Comparison of ENCODE assay signal across 18 mouse cellular contexts in the genomic region with DNA sequence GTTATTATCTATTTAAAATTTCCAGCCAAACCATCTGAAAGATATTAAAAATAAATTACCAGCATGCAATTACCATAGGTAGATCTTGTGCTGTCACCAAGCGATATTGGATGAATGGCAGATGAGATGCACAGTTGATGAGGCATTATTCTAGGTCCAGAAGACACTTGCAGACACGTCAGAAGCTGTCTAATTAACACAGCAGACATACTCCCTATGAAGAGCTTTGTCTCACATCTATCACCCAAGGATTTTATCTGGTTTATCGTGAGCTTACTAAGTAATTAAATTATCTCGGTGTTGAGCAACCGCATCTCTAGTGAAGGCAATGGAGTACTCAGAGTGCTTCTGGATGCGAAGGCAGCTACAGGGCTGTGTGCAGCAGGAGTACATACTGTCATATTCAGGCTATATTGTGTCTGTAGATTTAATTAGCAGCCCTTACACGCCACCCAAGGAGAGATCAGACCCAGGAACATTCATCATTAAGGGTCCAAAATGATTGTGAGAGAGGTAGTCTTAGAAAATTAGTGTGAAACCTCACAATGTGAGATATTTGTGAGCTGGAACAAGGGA.
A peak's percentile ranks its signal among the peaks of the same experiment; 100 is the strongest.
DNase-seq lines count a peak whose midpoint lies in the region; ATAC-seq lines count a peak whose summit lies in the region.
"Had no signal": no experiment of that assay in that cellular context is flagged by ENCODE, and none has a peak within 500 bp of the region (broad histone marks: within the 10 kb centered on the region; RNA-seq: fewer than 3 reads in every experiment).

No protein-coding gene starts in this region.

- 69% methylated on average over 7 of the region's 7 CpGs for WGBS in midbrain, embryonic 14.5 days
- 81% methylated on average over 7 of the region's 7 CpGs for WGBS in midbrain, embryonic 11.5 days
- 71% methylated on average over 7 of the region's 7 CpGs for WGBS in forebrain, embryonic 12.5 days
- 46% methylated on average over 7 of the region's 7 CpGs for WGBS in forebrain, embryonic 15.5 days

- no peak overlapping the region for H3K9ac ChIP-seq in midbrain, embryonic 14.5 days (replicated peaks; ENCODE audit: low read length)
- no peak overlapping the region for H3K9ac ChIP-seq in midbrain, embryonic 11.5 days (ENCODE audit: low read length)
- H3K9ac ChIP-seq in forebrain, embryonic 12.5 days = no peak overlapping the region
- no peak overlapping the region for H3K9ac ChIP-seq in forebrain, embryonic 15.5 days (replicated peaks)
- H3K9ac ChIP-seq: heart, embryonic 13.5 days; hindbrain, embryonic 13.5 days; intestine, embryonic 15.5 days had no signal

- no peak overlapping the region for H3K4me3 ChIP-seq in midbrain, embryonic 14.5 days (replicated peaks; ENCODE audit: low read depth, low read length)
- no peak overlapping the region for H3K4me3 ChIP-seq in midbrain, embryonic 11.5 days (ENCODE audit: low read depth, low read length)
- no peak overlapping the region for H3K4me3 ChIP-seq in forebrain, embryonic 12.5 days (replicated peaks)
- no peak overlapping the region for H3K4me3 ChIP-seq in forebrain, embryonic 15.5 days
- H3K4me3 ChIP-seq: embryonic facial prominence, embryonic 10.5 days; heart, embryonic 13.5 days; hindbrain, embryonic 13.5 days; intestine, embryonic 15.5 days had no signal

- H3K4me2 ChIP-seq in midbrain, embryonic 14.5 days (ENCODE audit: low read length) = no peak overlapping the region
- H3K4me2 ChIP-seq in midbrain, embryonic 11.5 days = no peak overlapping the region
- no peak overlapping the region for H3K4me2 ChIP-seq in forebrain, embryonic 12.5 days
- no peak overlapping the region for H3K4me2 ChIP-seq in forebrain, embryonic 15.5 days (replicated peaks)
- H3K4me2 ChIP-seq: heart, embryonic 13.5 days; hindbrain, embryonic 13.5 days; intestine, embryonic 15.5 days had no signal

- H3K4me1 ChIP-seq in midbrain, embryonic 14.5 days (ENCODE audit: control insufficient read depth, insufficient read depth, low read length) = no peaks in the 10 kb centered on the region
- no peaks in the 10 kb centered on the region for H3K4me1 ChIP-seq in midbrain, embryonic 11.5 days (ENCODE audit: control insufficient read depth, insufficient read depth, low read length)
- no peaks in the 10 kb centered on the region for H3K4me1 ChIP-seq in forebrain, embryonic 12.5 days
- no peaks in the 10 kb centered on the region for H3K4me1 ChIP-seq in forebrain, embryonic 15.5 days
- H3K4me1 ChIP-seq: heart, embryonic 13.5 days; hindbrain, embryonic 13.5 days; intestine, embryonic 15.5 days had no signal

- no peak for ATAC-seq in midbrain, embryonic 14.5 days (ENCODE audit: low FRiP score, low TSS enrichment)
- no peak for ATAC-seq in midbrain, embryonic 11.5 days (ENCODE audit: low FRiP score)
- ATAC-seq in forebrain, embryonic 12.5 days (ENCODE audit: low FRiP score) = peak; percentile 56
- peak; percentile 67 for ATAC-seq in forebrain, embryonic 15.5 days (replicated peaks)
- ATAC-seq in megakaryocyte, adult 5-6 weeks (ENCODE audit: poor library complexity, severe bottlenecking) = no peak
- ATAC-seq: intestine, embryonic 15.5 days had no signal

- H3K27me3 ChIP-seq in midbrain, embryonic 14.5 days (ENCODE audit: control insufficient read depth, insufficient read depth, low read length) = no peaks in the 10 kb centered on the region
- H3K27me3 ChIP-seq in midbrain, embryonic 11.5 days (ENCODE audit: control insufficient read depth, insufficient read depth, low read length) = no peaks in the 10 kb centered on the region
- no peaks in the 10 kb centered on the region for H3K27me3 ChIP-seq in forebrain, embryonic 12.5 days
- H3K27me3 ChIP-seq in forebrain, embryonic 15.5 days = no peaks in the 10 kb centered on the region
- H3K27me3 ChIP-seq: heart, embryonic 13.5 days; hindbrain, embryonic 13.5 days; intestine, embryonic 15.5 days had no signal

- no peaks in the 10 kb centered on the region for H3K9me3 ChIP-seq in midbrain, embryonic 14.5 days (ENCODE audit: control insufficient read depth, low read length)
- no peaks in the 10 kb centered on the region for H3K9me3 ChIP-seq in midbrain, embryonic 11.5 days (ENCODE audit: control insufficient read depth, low read length)
- H3K9me3 ChIP-seq in forebrain, embryonic 12.5 days = no peaks in the 10 kb centered on the region
- no peaks in the 10 kb centered on the region for H3K9me3 ChIP-seq in forebrain, embryonic 15.5 days
- H3K9me3 ChIP-seq: embryonic facial prominence, embryonic 10.5 days; heart, embryonic 13.5 days; hindbrain, embryonic 13.5 days; intestine, embryonic 15.5 days had no signal

- DNase-seq in midbrain, embryonic 14.5 days = peak; percentile 8
- no peak for DNase-seq in midbrain, embryonic 11.5 days (ENCODE audit: low spot score, missing footprints)
- DNase-seq in retina, embryonic 14.5 days (ENCODE audit: low spot score) = peak; percentile 34
- no peak for DNase-seq in lung, adult 18-20 months
- DNase-seq: adrenal gland, adult 2 months; adrenal gland, postnatal 25 days; cerebellum, adult 2 months; cerebellum, postnatal 10 days; gastrocnemius, postnatal 36 days; heart, adult 11 months; heart, postnatal 4 days had no signal

- no peaks in the 10 kb centered on the region for H3K36me3 ChIP-seq in midbrain, embryonic 14.5 days (ENCODE audit: control insufficient read depth, insufficient read depth, low read length)
- H3K36me3 ChIP-seq in midbrain, embryonic 11.5 days (ENCODE audit: control insufficient read depth, insufficient read depth, low read length) = no peaks in the 10 kb centered on the region
- no peaks in the 10 kb centered on the region for H3K36me3 ChIP-seq in forebrain, embryonic 12.5 days (replicated peaks)
- H3K36me3 ChIP-seq in forebrain, embryonic 15.5 days = no peaks in the 10 kb centered on the region
- H3K36me3 ChIP-seq: embryonic facial prominence, embryonic 10.5 days; heart, embryonic 13.5 days; hindbrain, embryonic 13.5 days; intestine, embryonic 15.5 days had no signal

- H3K27ac ChIP-seq in midbrain, embryonic 14.5 days (replicated peaks; ENCODE audit: low read depth, low read length) = no peak overlapping the region
- no peak overlapping the region for H3K27ac ChIP-seq in midbrain, embryonic 11.5 days (ENCODE audit: low read depth, low read length)
- H3K27ac ChIP-seq in forebrain, embryonic 12.5 days = no peak overlapping the region
- no peak overlapping the region for H3K27ac ChIP-seq in forebrain, embryonic 15.5 days (replicated peaks)
- H3K27ac ChIP-seq: embryonic facial prominence, embryonic 10.5 days; heart, embryonic 13.5 days; hindbrain, embryonic 13.5 days; intestine, embryonic 15.5 days had no signal

Comparison
In these comparisons a context has a peak if more than half of its experiments do, and no peak if none do; other contexts are left out.
1. DNase-seq: peak in midbrain, embryonic 14.5 days (single experiment) and retina, embryonic 14.5 days (single experiment); none in midbrain, embryonic 11.5 days (single experiment) and lung, adult 18-20 months (0 of 2).
2. ATAC-seq: peak in forebrain, embryonic 12.5 days (single experiment) and forebrain, embryonic 15.5 days (single experiment); none in midbrain, embryonic 14.5 days (single experiment), midbrain, embryonic 11.5 days (single experiment) and megakaryocyte, adult 5-6 weeks (single experiment).